Mouse (Mus musculus): ENCODE data around the gene Nab2.

- TF ChIP-seq EP300 (IDR thresholded peaks at IDR 0.05; ENCODE audit: low read depth) (no peak), CTCF (IDR thresholded peaks at IDR 0.05; ENCODE audit: low read depth) (no peak)
Observed at GRCm38 (mm10) chr10:127631261-127632214, 36.8 kb downstream of the Nab2 start.

Measured in liver, embryonic 14.5 days (tissue).